ENCODE assay signal across 11 mouse cellular contexts in genomic region chr8:106012203-106012602, GRCm38 (mm10). TPM values are rescaled to one million over a fixed set of nuclear protein-coding genes. Genes with fewer than 3 reads are reported as not detected.
DNase-seq lines count a peak whose midpoint lies in the region; ATAC-seq and TF ChIP-seq lines count a peak whose summit lies in the region.
"Not testable (repeated sequence)": the region's sequence is repeated elsewhere in the genome, so short reads cannot be mapped to it uniquely, and the experiment has no call there.
"Had no signal": no experiment of that assay in that cellular context is flagged by ENCODE, and none has a peak within 500 bp of the region (broad histone marks: within the 10 kb centered on the region; RNA-seq: fewer than 3 reads in every experiment).

No protein-coding gene starts in this region.

- H3K36me3 ChIP-seq in erythroblast, embryonic 14.5 days (ENCODE audit: control insufficient read depth), result peaks cover 29% of the 10 kb centered on the region
- H3K36me3 ChIP-seq in heart, embryonic 11.5 days (ENCODE audit: control insufficient read depth, insufficient read depth, low read length); liver, postnatal 0 days (replicated peaks; ENCODE audit: insufficient read depth, low read length); stomach, embryonic 16.5 days (ENCODE audit: control insufficient read depth, insufficient read depth, low read length): not testable (repeated sequence)
- peaks cover 15% of the 10 kb centered on the region; the same call in 1 of the 2 replicates for H3K36me3 ChIP-seq in hindbrain, embryonic 15.5 days
- peaks cover 33% of the 10 kb centered on the region for H3K36me3 ChIP-seq in limb, embryonic 10.5 days
- H3K36me3 ChIP-seq in midbrain, embryonic 14.5 days (ENCODE audit: control insufficient read depth, insufficient read depth, low read length), result peaks cover 16% of the 10 kb centered on the region

- H3K4me3 ChIP-seq in bone marrow macrophage, adult 2 months (ENCODE audit: insufficient read depth, low read length), result peak overlapping the region; percentile 84; the same call in 1 of the 2 replicates
- H3K4me3 ChIP-seq in erythroblast, embryonic 14.5 days (replicated peaks), result peak overlapping the region; percentile 90
- H3K4me3 ChIP-seq in heart, embryonic 11.5 days (ENCODE audit: low read depth, low read length), result peak overlapping the region; percentile 95
- H3K4me3 ChIP-seq in hindbrain, embryonic 15.5 days, result peak overlapping the region; percentile 86
- H3K4me3 ChIP-seq in limb, embryonic 10.5 days, result peak overlapping the region; percentile 84
- peak overlapping the region; percentile 72 for H3K4me3 ChIP-seq in liver, postnatal 0 days (ENCODE audit: low read depth, low read length)
- peak overlapping the region; percentile 96 for H3K4me3 ChIP-seq in midbrain, embryonic 14.5 days (replicated peaks; ENCODE audit: low read depth, low read length)
- H3K4me3 ChIP-seq in stomach, embryonic 16.5 days (replicated peaks; ENCODE audit: low read length), result peak overlapping the region; percentile 92; the same call in 1 of the 2 replicates

- not testable (repeated sequence) for DNase-seq in limb, embryonic 10.5 days (ENCODE audit: low spot score); liver, postnatal 0 days; midbrain, embryonic 14.5 days

- not testable (repeated sequence) for H3K9ac ChIP-seq in heart, embryonic 11.5 days (ENCODE audit: low read depth, low read length); hindbrain, embryonic 15.5 days; midbrain, embryonic 14.5 days (replicated peaks; ENCODE audit: low read length)
- peak overlapping the region; percentile 80 for H3K9ac ChIP-seq in liver, postnatal 0 days (replicated peaks)
- H3K9ac ChIP-seq in stomach, embryonic 16.5 days (ENCODE audit: low read length), result peak overlapping the region; percentile 86

- not testable (repeated sequence) for H3K27me3 ChIP-seq in erythroblast, embryonic 14.5 days (ENCODE audit: control insufficient read depth); heart, embryonic 11.5 days (ENCODE audit: control insufficient read depth, insufficient read depth, low read length); hindbrain, embryonic 15.5 days; limb, embryonic 10.5 days (ENCODE audit: low read depth, poor library complexity, severe bottlenecking); liver, postnatal 0 days (ENCODE audit: insufficient read depth, low read length); midbrain, embryonic 14.5 days (ENCODE audit: control insufficient read depth, insufficient read depth, low read length); stomach, embryonic 16.5 days (ENCODE audit: control insufficient read depth, insufficient read depth, low read length)

- not testable (repeated sequence) for TF ChIP-seq CTCF in bone marrow macrophage, adult 2 months (IDR thresholded peaks at IDR 0.05; ENCODE audit: low read depth, low read length); liver, postnatal 0 days (IDR thresholded peaks at IDR 0.05; ENCODE audit: low read depth)

- ATAC-seq in heart, embryonic 11.5 days (replicated peaks; ENCODE audit: insufficient number of reproducible peaks, low FRiP score, low TSS enrichment); hindbrain, embryonic 15.5 days (ENCODE audit: low FRiP score, low read depth); liver, postnatal 0 days; midbrain, embryonic 14.5 days (ENCODE audit: low FRiP score, low TSS enrichment); stomach, embryonic 16.5 days (ENCODE audit: insufficient read depth, low FRiP score): not testable (repeated sequence)

- TF ChIP-seq POLR2A in bone marrow macrophage, adult 2 months (IDR thresholded peaks at IDR 0.05; ENCODE audit: borderline replicate concordance, low read depth, low read length), result not testable (repeated sequence)

- not testable (repeated sequence) for H3K27ac ChIP-seq in bone marrow macrophage, adult 2 months (ENCODE audit: insufficient read depth, low read depth, low read length); heart, embryonic 11.5 days (ENCODE audit: low read depth, low read length); hindbrain, embryonic 15.5 days (replicated peaks); limb, embryonic 10.5 days; midbrain, embryonic 14.5 days (replicated peaks; ENCODE audit: low read depth, low read length); stomach, embryonic 16.5 days (ENCODE audit: low read length)
- H3K27ac ChIP-seq in liver, postnatal 0 days (ENCODE audit: low read depth), result peak overlapping the region; percentile 82

- H3K9me3 ChIP-seq in erythroblast, embryonic 14.5 days (ENCODE audit: control insufficient read depth, low read length); heart, embryonic 11.5 days (replicated peaks; ENCODE audit: control insufficient read depth, low read length); hindbrain, embryonic 15.5 days; limb, embryonic 10.5 days (replicated peaks); liver, postnatal 0 days (ENCODE audit: low read length); midbrain, embryonic 14.5 days (ENCODE audit: control insufficient read depth, low read length); stomach, embryonic 16.5 days (replicated peaks; ENCODE audit: control insufficient read depth, low read length): not testable (repeated sequence)

- H3K4me2 ChIP-seq in heart, embryonic 11.5 days, result peak overlapping the region; percentile 100
- peak overlapping the region; percentile 94 for H3K4me2 ChIP-seq in hindbrain, embryonic 15.5 days
- H3K4me2 ChIP-seq in liver, postnatal 0 days (ENCODE audit: low read depth, low read length), result peak overlapping the region; percentile 94
- H3K4me2 ChIP-seq in midbrain, embryonic 14.5 days (ENCODE audit: low read length), result peak overlapping the region; percentile 99
- peak overlapping the region; percentile 87 for H3K4me2 ChIP-seq in stomach, embryonic 16.5 days (ENCODE audit: low read depth, low read length)

- H3K4me1 ChIP-seq in bone marrow macrophage, adult 2 months (ENCODE audit: control insufficient read depth, insufficient read depth, low read length), result peaks cover 19% of the 10 kb centered on the region
- peaks cover 70% of the 10 kb centered on the region for H3K4me1 ChIP-seq in erythroblast, embryonic 14.5 days (ENCODE audit: control insufficient read depth)
- peaks cover 11% of the 10 kb centered on the region for H3K4me1 ChIP-seq in heart, embryonic 11.5 days (ENCODE audit: control insufficient read depth, insufficient read depth, low read length)
- peaks cover 19% of the 10 kb centered on the region for H3K4me1 ChIP-seq in hindbrain, embryonic 15.5 days (replicated peaks)
- peaks cover 21% of the 10 kb centered on the region for H3K4me1 ChIP-seq in limb, embryonic 10.5 days
- peaks cover 18% of the 10 kb centered on the region for H3K4me1 ChIP-seq in liver, postnatal 0 days (ENCODE audit: insufficient read depth)
- H3K4me1 ChIP-seq in midbrain, embryonic 14.5 days (ENCODE audit: control insufficient read depth, insufficient read depth, low read length), result peaks cover 12% of the 10 kb centered on the region
- H3K4me1 ChIP-seq in stomach, embryonic 16.5 days (ENCODE audit: control insufficient read depth, insufficient read depth, low read length), result peaks cover 12% of the 10 kb centered on the region

- TF ChIP-seq EP300 in liver, postnatal 0 days (IDR thresholded peaks at IDR 0.05; ENCODE audit: low read depth), result peak; percentile 43; the same call in 1 of the 2 replicates

- 74% methylated on average over 8 of the region's 8 CpGs for WGBS in heart, embryonic 11.5 days (ENCODE audit: insufficient replicate concordance)
- WGBS in hindbrain, embryonic 15.5 days, result 84% methylated on average over 8 of the region's 8 CpGs
- WGBS in limb, embryonic 10.5 days, result 85% methylated on average over 8 of the region's 8 CpGs
- 55% methylated on average over 8 of the region's 8 CpGs for WGBS in liver, postnatal 0 days (ENCODE audit: insufficient replicate concordance)
- WGBS in midbrain, embryonic 14.5 days, result 86% methylated on average over 8 of the region's 8 CpGs
- 73% methylated on average over 8 of the region's 8 CpGs for WGBS in stomach, embryonic 16.5 days

RNA-seq across cellular contexts. Expression of gene Ddx28, which starts 0.5 kb away (rescaled TPM):
- 10.1 and 12.0 TPM in 2 replicates for polyA plus RNA-seq in bone marrow macrophage, adult 2 months (2012; ENCODE audit: insufficient read depth, insufficient read length, missing spikeins)
- 0.74 and 1.1 TPM in 2 replicates for polyA plus RNA-seq in erythroblast, embryonic 14.5 days (2012)
- polyA plus RNA-seq in heart, embryonic 11.5 days (2014; fragmentation: Nextera tagmentation; extraction: Ambion mirVana), result 13.4 and 15.2 TPM in 2 replicates
- polyA plus RNA-seq in hindbrain, embryonic 15.5 days (2015; fragmentation: Nextera tagmentation; extraction: Ambion mirVana), result 20.0 and 20.9 TPM in 2 replicates
- polyA plus RNA-seq in limb, embryonic 10.5 days (2016; fragmentation: Nextera tagmentation; extraction: Ambion mirVana), result 22.8 and 23.2 TPM in 2 replicates
- polyA plus RNA-seq in liver, postnatal 0 days (2015; fragmentation: Nextera tagmentation; extraction: Ambion mirVana), result 13.0 and 14.7 TPM in 2 replicates
- polyA plus RNA-seq in midbrain, embryonic 14.5 days (2014; fragmentation: Nextera tagmentation; extraction: Ambion mirVana), result 17.7 and 21.1 TPM in 2 replicates
- 14.8 and 16.5 TPM in 2 replicates for polyA plus RNA-seq in stomach, embryonic 16.5 days (2015; fragmentation: Nextera tagmentation; extraction: Ambion mirVana)

RNA-seq across cellular contexts. Expression of gene Dpep2nb, which starts 6.4 kb away (rescaled TPM):
- not detected in 2 replicates for polyA plus RNA-seq in bone marrow macrophage, adult 2 months (2012; ENCODE audit: insufficient read depth, insufficient read length, missing spikeins)
- polyA plus RNA-seq in erythroblast, embryonic 14.5 days (2012), result not detected in 2 replicates
- polyA plus RNA-seq in heart, embryonic 11.5 days (2014; fragmentation: Nextera tagmentation; extraction: Ambion mirVana), result 0.33 TPM in 1 of 2 replicates, not detected in the other
- 0.20 TPM in 1 of 2 replicates, not detected in the other for polyA plus RNA-seq in hindbrain, embryonic 15.5 days (2015; fragmentation: Nextera tagmentation; extraction: Ambion mirVana)
- polyA plus RNA-seq in limb, embryonic 10.5 days (2016; fragmentation: Nextera tagmentation; extraction: Ambion mirVana), result 0.21 TPM in 1 of 2 replicates, not detected in the other
- polyA plus RNA-seq in liver, postnatal 0 days (2015; fragmentation: Nextera tagmentation; extraction: Ambion mirVana), result not detected in 2 replicates
- polyA plus RNA-seq in midbrain, embryonic 14.5 days (2014; fragmentation: Nextera tagmentation; extraction: Ambion mirVana), result not detected in 2 replicates
- not detected in 2 replicates for polyA plus RNA-seq in stomach, embryonic 16.5 days (2015; fragmentation: Nextera tagmentation; extraction: Ambion mirVana)
- polyA plus RNA-seq: CD4-positive, CD25-positive, alpha-beta regulatory T cell, adult 4 months; cerebellum, adult 2 months; inflammation-experienced regulatory T-cells, adult 6 months had no signal

RNA-seq across cellular contexts. Expression of gene Dus2, which starts 21.1 kb away (rescaled TPM):
- 6.1 and 8.3 TPM in 2 replicates for polyA plus RNA-seq in bone marrow macrophage, adult 2 months (2012; ENCODE audit: insufficient read depth, insufficient read length, missing spikeins)
- polyA plus RNA-seq in erythroblast, embryonic 14.5 days (2012), result 0.25 and 0.47 TPM in 2 replicates
- polyA plus RNA-seq in heart, embryonic 11.5 days (2014; fragmentation: Nextera tagmentation; extraction: Ambion mirVana), result 17.4 and 18.8 TPM in 2 replicates
- polyA plus RNA-seq in hindbrain, embryonic 15.5 days (2015; fragmentation: Nextera tagmentation; extraction: Ambion mirVana), result 27.2 and 29.6 TPM in 2 replicates
- 23.3 and 23.7 TPM in 2 replicates for polyA plus RNA-seq in limb, embryonic 10.5 days (2016; fragmentation: Nextera tagmentation; extraction: Ambion mirVana)
- 8.2 and 9.5 TPM in 2 replicates for polyA plus RNA-seq in liver, postnatal 0 days (2015; fragmentation: Nextera tagmentation; extraction: Ambion mirVana)
- polyA plus RNA-seq in midbrain, embryonic 14.5 days (2014; fragmentation: Nextera tagmentation; extraction: Ambion mirVana), result 23.1 and 23.2 TPM in 2 replicates
- polyA plus RNA-seq in stomach, embryonic 16.5 days (2015; fragmentation: Nextera tagmentation; extraction: Ambion mirVana), result 18.3 and 18.5 TPM in 2 replicates

RNA-seq across cellular contexts. Expression of gene Dpep3, which starts 33.0 kb away (rescaled TPM):
- 3.2 and 3.6 TPM in 2 replicates for polyA plus RNA-seq in bone marrow macrophage, adult 2 months (2012; ENCODE audit: insufficient read depth, insufficient read length, missing spikeins)
- polyA plus RNA-seq in erythroblast, embryonic 14.5 days (2012), result not detected in 2 replicates
- polyA plus RNA-seq in heart, embryonic 11.5 days (2014; fragmentation: Nextera tagmentation; extraction: Ambion mirVana), result not detected in 2 replicates
- not detected in 2 replicates for polyA plus RNA-seq in hindbrain, embryonic 15.5 days (2015; fragmentation: Nextera tagmentation; extraction: Ambion mirVana)
- not detected in 2 replicates for polyA plus RNA-seq in limb, embryonic 10.5 days (2016; fragmentation: Nextera tagmentation; extraction: Ambion mirVana)
- not detected in 2 replicates for polyA plus RNA-seq in liver, postnatal 0 days (2015; fragmentation: Nextera tagmentation; extraction: Ambion mirVana)
- polyA plus RNA-seq in midbrain, embryonic 14.5 days (2014; fragmentation: Nextera tagmentation; extraction: Ambion mirVana), result not detected in 2 replicates
- polyA plus RNA-seq in stomach, embryonic 16.5 days (2015; fragmentation: Nextera tagmentation; extraction: Ambion mirVana), result not detected in 2 replicates
- polyA plus RNA-seq: CD4-positive, CD25-positive, alpha-beta regulatory T cell, adult 4 months; cerebellum, adult 2 months; inflammation-experienced regulatory T-cells, adult 6 months had no signal

RNA-seq across cellular contexts. Expression of gene Slc12a4, which starts 46.3 kb away (rescaled TPM):
- 19.6 and 27.5 TPM in 2 replicates for polyA plus RNA-seq in bone marrow macrophage, adult 2 months (2012; ENCODE audit: insufficient read depth, insufficient read length, missing spikeins)
- 1.7 and 1.9 TPM in 2 replicates for polyA plus RNA-seq in erythroblast, embryonic 14.5 days (2012)
- 28.6 and 39.9 TPM in 2 replicates for polyA plus RNA-seq in heart, embryonic 11.5 days (2014; fragmentation: Nextera tagmentation; extraction: Ambion mirVana)
- 11.9 and 12.9 TPM in 2 replicates for polyA plus RNA-seq in hindbrain, embryonic 15.5 days (2015; fragmentation: Nextera tagmentation; extraction: Ambion mirVana)
- 31.9 and 37.7 TPM in 2 replicates for polyA plus RNA-seq in limb, embryonic 10.5 days (2016; fragmentation: Nextera tagmentation; extraction: Ambion mirVana)
- polyA plus RNA-seq in liver, postnatal 0 days (2015; fragmentation: Nextera tagmentation; extraction: Ambion mirVana), result 5.1 and 5.2 TPM in 2 replicates
- 3.7 and 5.2 TPM in 2 replicates for polyA plus RNA-seq in midbrain, embryonic 14.5 days (2014; fragmentation: Nextera tagmentation; extraction: Ambion mirVana)
- 35.4 and 44.9 TPM in 2 replicates for polyA plus RNA-seq in stomach, embryonic 16.5 days (2015; fragmentation: Nextera tagmentation; extraction: Ambion mirVana)
